Mouse (Mus musculus): ENCODE measurements around the gene Otop2.

Gene Otop2

DNA sequence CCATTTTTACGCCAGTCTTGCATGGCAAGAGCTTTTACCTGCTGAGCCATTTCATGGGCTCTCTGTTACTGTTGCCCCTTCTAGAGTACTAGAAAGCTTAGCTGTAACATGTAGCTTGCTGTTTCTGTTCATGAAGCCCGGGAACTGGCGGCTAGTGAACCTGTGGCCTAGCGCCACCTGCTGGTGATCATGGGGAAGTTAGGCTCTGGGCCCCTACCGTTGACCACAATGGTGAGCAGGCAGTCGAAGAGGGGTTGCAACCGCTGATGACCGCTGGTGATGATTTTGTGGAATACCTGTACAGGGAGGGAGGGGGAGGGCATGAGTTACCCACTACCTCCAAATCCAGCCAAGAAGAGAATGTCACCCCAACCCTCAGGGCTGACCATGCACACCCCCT lies 47.2 kb downstream of the Otop2 start:
- DNase-seq: peak; percentile 24

GRCm38 (mm10) chr11:115358468-115358867 lies 51.5 kb downstream of the Otop2 start:
- DNase-seq: peak; percentile 49

DNA sequence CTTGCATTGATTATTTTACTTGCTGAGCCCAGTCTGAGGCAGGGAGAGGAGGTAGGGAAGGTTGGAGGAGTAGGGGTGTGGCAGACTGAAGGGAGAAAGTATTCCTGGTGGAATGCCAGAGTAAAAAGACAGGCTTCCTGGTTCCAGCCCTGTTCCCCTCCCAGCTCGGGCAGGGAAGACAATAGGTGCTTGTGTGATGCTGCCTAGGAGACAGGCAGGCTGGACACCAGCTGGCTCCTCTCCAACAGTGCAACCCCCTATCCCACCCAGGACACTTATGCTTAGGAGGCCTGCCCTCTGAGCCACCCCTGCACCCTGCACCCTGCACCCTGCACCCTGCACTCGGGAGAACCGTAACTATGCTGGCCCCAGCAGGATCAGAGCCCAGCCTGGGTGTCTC lies 52.3 kb downstream of the Otop2 start:
- DNase-seq: no peak

DNA sequence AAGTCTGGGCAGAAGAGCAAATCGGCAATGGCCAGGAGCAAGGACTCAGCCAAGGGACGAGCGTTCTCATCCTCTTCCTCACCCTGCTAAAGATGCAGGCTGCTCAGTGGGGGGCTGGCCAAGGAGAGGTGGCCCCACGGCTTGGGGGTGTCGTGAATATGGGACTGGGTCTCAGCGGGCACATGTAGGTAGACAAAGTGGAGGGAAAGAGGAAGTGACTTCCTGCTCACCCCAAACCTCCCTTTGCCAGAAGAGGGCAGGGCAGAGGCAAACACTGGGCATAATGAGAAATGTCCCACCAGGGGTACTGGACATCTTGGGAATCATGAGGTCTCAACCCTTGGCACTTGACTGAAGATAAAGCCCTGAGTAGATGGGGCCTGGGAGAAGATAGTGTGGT lies 52.8 kb downstream of the Otop2 start:
- DNase-seq: no peak

DNA sequence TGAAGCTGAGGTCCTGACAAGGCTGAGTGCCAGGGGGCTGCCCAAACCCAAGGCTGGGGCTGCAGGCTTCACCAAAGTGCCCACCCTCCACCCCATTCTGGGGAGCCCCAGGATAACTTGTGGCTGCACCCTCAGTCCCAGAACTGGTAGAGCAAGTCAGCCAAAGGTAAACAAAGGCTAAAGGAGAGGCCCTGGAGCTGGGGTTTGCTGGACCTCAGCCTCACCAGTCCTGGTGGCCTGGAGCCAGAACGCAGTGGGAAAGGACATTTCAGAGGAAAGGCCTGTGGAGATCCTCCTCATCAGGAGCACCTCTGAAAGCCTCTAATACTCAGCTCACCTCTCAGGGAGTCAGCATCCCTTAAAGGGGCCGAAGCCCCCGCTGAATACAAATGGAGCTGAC lies 57.2 kb downstream of the Otop2 start:
- DNase-seq: no peak

GRCm38 (mm10) chr11:115366039-115366705 lies 59.2 kb downstream of the Otop2 start:
- DNase-seq: no peak

GRCm38 (mm10) chr11:115366706-115367394 lies 59.9 kb downstream of the Otop2 start:
- no peak for DNase-seq

DNA sequence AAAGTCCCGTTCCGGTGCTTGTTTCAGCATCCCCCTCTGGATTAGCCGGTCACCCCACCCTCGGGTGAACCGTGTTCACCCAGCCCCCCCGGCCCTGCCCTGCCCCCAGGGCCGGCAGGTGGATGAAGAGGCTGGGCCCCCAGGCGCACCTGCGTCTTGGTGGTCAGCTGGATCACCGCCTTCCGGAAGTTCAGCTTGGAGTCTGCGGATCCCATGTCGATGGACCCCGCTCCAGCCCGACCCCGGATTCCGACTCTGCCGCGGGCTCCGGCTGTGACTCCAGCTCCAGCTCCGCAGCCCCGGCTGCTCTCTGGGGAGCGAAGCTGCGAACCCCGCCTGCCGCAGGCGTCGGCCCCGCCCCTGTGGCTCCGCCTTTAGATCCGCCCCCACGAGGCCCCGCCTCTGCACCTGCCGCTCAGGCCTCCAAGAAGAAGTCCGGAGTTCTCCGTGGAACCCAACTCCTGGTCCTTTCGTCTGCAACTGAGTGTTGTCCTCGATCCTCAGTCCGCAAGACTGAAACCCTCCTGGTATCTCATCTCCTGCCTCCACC lies 60.5 kb downstream of the Otop2 start, which contains the start of gene Hid1:
Hid1 (minus strand) TSS at position 362 of the 550 bp plus-strand sequence.
- DNase-seq: peak; percentile 81

DNA sequence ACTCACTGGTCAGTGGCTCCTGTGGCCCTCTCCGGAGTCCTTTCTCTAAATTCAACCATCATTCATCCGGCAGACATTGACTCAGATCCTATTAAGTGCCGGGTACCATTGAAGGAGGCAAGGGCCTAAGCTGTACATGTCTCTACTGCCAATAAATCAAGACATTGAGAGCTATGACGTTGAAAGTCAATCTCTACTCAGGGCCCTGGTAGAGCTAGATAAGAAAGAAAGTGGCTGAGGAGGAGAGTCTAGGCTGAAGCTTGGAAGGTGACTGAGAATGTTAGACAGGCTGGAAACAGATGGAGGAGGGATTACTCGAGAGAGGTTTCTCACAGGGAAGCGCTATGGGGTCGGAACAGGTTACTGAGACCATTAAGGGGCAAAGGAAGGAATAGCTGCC lies 63.4 kb downstream of the Otop2 start:
- no peak for DNase-seq

GRCm38 (mm10) chr11:115371354-115371753 lies 64.4 kb downstream of the Otop2 start:
- no peak for DNase-seq

DNA sequence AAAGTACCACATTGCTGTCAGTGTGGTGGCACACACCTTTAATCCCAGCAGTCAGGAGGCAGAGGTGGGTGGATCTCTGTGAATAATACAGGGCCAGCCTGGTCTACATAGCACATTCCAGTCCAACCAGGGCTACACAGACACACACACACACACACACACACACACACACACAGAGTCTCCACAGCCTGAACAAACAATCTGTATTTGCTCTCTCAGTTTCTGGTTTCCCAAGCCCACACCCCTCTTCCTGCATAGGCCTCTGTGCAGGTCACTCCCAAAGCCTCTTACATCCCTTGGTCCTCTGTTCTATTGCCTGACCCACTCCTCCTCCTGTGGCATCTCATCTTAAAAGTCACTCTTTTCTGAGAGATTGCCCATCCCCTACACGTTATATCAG lies 65.1 kb downstream of the Otop2 start:
- DNase-seq: no peak

DNA sequence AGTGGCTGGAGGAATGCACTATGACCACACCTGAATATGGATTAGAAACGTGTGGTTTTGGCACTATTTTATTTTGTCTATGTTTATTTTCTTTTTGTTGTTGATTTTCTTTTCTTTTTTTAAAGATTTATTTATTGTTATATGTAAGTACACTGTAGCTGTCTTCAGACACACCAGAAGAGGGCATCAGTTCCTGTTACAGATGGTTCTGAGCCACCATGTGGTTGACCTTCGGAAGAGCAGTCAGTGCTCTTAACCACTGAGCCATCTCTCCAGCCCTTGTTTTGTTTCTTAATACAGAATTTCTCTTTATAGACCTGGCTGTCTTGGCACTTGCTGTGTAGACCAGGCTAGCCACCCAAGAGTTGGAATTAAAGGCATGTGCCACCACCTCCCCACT lies 65.8 kb downstream of the Otop2 start:
- no peak for DNase-seq

GRCm38 (mm10) chr11:115373805-115374694 lies 67.1 kb downstream of the Otop2 start:
- peak; percentile 51 for DNase-seq

- no peak for DNase-seq
Measured at GRCm38 (mm10) chr11:115374695-115375425, 67.9 kb downstream of the Otop2 start.

DNA sequence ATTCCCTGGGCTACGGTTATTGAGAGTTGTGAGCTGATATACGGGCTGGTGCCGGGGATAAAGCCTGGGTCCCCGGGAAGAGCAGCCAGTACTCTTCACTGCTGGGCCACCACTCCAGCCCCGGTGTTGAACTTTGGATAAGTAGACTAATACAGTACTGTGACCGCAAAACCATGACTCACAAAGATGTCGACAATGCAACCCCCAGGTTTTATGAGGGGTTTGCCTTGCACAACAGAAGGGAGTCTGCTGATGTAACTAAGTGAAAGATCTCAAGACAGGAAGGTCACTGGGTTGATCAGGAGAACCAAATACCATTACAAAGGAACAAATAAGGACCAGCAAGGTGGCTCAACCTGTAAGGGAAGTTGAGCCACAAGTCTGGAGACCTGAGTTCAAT lies 69.8 kb downstream of the Otop2 start:
- no peak for DNase-seq

DNA sequence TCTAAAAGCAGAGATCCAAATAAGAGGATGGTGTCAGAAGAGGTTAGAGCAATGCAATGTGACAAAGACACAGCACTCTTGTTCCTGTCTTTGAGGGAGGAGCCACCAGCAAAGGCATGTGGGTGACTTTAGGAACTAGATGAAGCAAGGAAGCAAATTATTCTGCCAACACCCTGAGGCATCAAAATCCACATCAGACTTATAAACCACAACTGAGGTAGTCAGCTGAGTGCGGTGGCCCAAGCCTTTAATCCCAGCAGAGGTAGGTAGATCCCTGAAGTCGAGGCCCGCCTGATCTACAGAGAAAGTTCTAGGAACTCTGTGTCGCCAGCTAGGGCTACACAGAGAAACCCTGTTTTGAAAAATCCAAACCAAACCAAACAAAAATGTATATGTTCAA lies 70.3 kb downstream of the Otop2 start:
- no peak for DNase-seq

DNA sequence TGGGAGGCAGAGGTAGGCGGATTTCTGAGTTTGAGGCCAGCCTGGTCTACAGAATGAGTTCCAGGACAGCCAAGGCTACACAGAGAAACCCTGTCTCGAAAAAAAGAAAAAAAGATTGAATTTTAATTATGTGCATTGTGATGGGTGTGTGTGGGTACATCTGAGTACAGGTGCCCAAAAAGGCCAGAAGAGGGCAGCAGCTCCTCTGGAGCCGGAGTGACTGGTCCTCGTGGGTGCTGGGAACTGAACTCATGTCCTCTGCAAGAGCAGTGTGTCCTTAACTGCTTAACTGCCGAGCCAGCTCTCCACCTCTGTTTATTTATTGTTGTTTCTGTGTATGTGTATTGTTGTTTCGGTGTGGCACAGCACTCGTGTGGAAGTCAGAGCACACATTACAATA lies 70.9 kb downstream of the Otop2 start:
- no peak for DNase-seq

GRCm38 (mm10) chr11:115381276-115381675 lies 74.3 kb downstream of the Otop2 start:
- no peak for DNase-seq

Measured in kidney, adult 11 months (tissue).